Mouse (Mus musculus): ENCODE measurements around the gene Vamp1. TPM values are rescaled to one million over a fixed set of nuclear protein-coding genes. Genes with fewer than 3 reads are reported as not detected.

Vamp1 gene
- 89.9 TPM for polyA plus RNA-seq (2015; fragmentation: Illumina TruSeq; extraction: RNeasy Lipid Tissue Mini Kit (QIAGEN cat#74804); ENCODE audit: insufficient read depth, low replicate concordance)

GRCm38 (mm10) chr6:125215148-125215954 lies at the start of gene Vamp1:
Gene Vamp1 (plus strand): TSS chr6:125215551.

GRCm38 (mm10) chr6:125166051-125166751 lies 49.1 kb upstream of the Vamp1 start, which contains the start of gene Gapdh:
Gene Gapdh (minus strand): TSS chr6:125166467.

GRCm38 (mm10) chr6:125191332-125192015 lies 23.9 kb upstream of the Vamp1 start, which contains the start of the genes Ncapd2 and Mrpl51:
Gene Ncapd2 (minus strand): TSS chr6:125191701.
Gene Mrpl51 (plus strand): TSS chr6:125191801.

DNA sequence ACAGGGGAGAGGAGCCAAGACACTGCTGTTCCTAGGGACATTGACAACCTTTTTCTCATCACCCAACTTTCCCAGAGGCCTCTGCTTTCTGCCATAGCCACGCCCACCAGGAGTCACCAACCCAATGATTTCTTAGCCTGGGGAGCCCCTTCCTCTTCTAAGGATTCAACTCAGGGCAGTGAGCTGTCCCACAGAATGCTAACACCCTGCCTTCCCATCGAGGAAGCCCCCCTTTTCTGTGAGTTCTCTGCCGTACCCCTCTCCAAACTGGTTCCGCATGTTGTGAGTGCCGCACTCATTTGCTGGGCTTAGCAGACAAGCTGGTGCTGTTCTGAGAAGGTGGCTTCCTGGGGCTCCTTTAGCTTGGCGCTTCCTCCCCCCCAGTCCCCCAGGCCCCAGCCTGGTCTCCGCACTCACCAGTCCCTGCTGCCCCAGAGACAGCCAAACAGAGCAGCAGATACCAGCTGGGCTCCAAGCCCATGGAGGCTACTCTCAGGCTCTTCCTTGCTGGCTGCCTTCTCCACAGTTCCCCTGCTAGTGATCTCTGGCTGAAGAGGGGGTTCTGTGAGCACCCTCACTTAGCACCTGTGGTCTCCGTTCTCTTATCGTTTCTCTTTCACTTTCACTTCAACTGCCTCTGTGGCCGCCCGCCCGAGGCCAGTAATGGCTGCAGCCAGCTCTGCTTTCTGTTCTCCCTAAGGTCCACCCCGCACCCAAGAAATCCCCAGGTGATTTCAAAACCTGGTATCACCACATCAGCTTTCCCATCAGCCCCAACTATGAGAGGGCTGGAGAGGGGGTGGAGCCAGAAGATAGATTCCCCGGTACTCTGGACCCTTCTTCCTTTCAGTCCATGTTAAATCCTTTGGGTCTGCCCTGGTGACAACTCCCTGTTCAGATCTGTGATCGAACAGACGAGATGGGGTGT lies 16.0 kb downstream of the Vamp1 start, which contains the start of gene Tapbpl:
TSS of gene Tapbpl (minus strand) at position 744 of the 928 bp plus-strand sequence.

DNA sequence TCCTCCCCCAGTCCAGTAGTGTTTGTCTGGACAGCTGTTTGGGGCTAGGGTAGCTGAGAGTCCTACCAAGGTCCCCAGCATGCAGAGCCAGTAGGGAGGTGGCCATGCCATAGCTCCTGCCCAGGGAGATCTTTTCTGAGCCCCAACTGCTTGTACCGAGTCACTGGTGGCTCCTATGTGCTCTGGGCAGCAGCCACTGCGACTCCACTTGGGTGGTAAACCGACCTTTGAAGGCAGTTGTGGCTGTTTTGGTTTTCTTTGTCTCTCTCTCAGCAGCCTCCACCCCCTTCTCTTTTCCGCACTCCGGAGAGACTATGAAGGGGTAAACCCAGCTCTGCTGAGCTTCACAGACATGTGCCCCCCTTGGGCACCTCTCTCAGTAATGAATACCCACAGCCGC lies 21.4 kb downstream of the Vamp1 start, which contains the start of gene Cd27:
TSS of gene Cd27 (minus strand) at position 229 of the 400 bp plus-strand sequence.

DNA sequence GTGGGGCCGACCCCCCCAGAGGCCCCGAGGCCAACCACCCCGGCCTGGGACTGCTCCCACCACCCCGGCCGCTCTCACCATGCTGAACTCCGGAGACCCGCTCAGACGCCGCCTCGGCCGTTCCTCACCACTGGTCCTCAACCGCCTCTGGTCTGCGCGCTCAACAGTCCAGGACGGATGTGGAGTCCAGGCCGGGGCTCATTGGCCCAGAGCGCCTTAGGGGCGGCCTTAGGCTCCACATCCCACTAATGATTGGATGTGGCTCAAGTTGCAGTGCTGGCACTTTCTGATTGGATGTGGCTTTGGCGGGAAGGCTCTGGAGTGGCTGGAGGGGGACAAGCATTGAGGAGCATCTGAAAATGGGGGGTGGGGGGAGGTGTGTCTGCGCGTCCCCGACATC lies 70.5 kb downstream of the Vamp1 start, which contains the start of gene Tuba3a:
TSS of gene Tuba3a (minus strand) at position 153 of the 400 bp plus-strand sequence.

Other genes starting within 250 kb of the Vamp1 start
- 3.0 TPM for gene Pianp, start 218.9 kb upstream of the Vamp1 start, polyA plus RNA-seq (2015; fragmentation: Illumina TruSeq; extraction: RNeasy Lipid Tissue Mini Kit (QIAGEN cat#74804); ENCODE audit: insufficient read depth, low replicate concordance)
- gene Zfp384, start 206.4 kb upstream of the Vamp1 start, polyA plus RNA-seq (2015; fragmentation: Illumina TruSeq; extraction: RNeasy Lipid Tissue Mini Kit (QIAGEN cat#74804); ENCODE audit: insufficient read depth, low replicate concordance) = 76.0 TPM
- gene Ing4, start 175.8 kb upstream of the Vamp1 start, polyA plus RNA-seq (2015; fragmentation: Illumina TruSeq; extraction: RNeasy Lipid Tissue Mini Kit (QIAGEN cat#74804); ENCODE audit: insufficient read depth, low replicate concordance) = 64.2 TPM
- 22.3 TPM for gene Acrbp, start 165.9 kb upstream of the Vamp1 start, polyA plus RNA-seq (2015; fragmentation: Illumina TruSeq; extraction: RNeasy Lipid Tissue Mini Kit (QIAGEN cat#74804); ENCODE audit: insufficient read depth, low replicate concordance)
- 8.7 TPM for gene Lpar5, start 147.6 kb upstream of the Vamp1 start, polyA plus RNA-seq (2015; fragmentation: Illumina TruSeq; extraction: RNeasy Lipid Tissue Mini Kit (QIAGEN cat#74804); ENCODE audit: insufficient read depth, low replicate concordance)
- gene Chd4, start 119.6 kb upstream of the Vamp1 start, polyA plus RNA-seq (2015; fragmentation: Illumina TruSeq; extraction: RNeasy Lipid Tissue Mini Kit (QIAGEN cat#74804); ENCODE audit: insufficient read depth, low replicate concordance) = 174 TPM
- 22.7 TPM for gene Nop2, start 83.6 kb upstream of the Vamp1 start, polyA plus RNA-seq (2015; fragmentation: Illumina TruSeq; extraction: RNeasy Lipid Tissue Mini Kit (QIAGEN cat#74804); ENCODE audit: insufficient read depth, low replicate concordance)
- gene Iffo1, start 70.3 kb upstream of the Vamp1 start, polyA plus RNA-seq (2015; fragmentation: Illumina TruSeq; extraction: RNeasy Lipid Tissue Mini Kit (QIAGEN cat#74804); ENCODE audit: insufficient read depth, low replicate concordance) = 29.6 TPM
- 414 TPM for gene Gapdh, start 49.1 kb upstream of the Vamp1 start, polyA plus RNA-seq (2015; fragmentation: Illumina TruSeq; extraction: RNeasy Lipid Tissue Mini Kit (QIAGEN cat#74804); ENCODE audit: insufficient read depth, low replicate concordance)
- 55.5 TPM for gene Ncapd2, start 23.9 kb upstream of the Vamp1 start, polyA plus RNA-seq (2015; fragmentation: Illumina TruSeq; extraction: RNeasy Lipid Tissue Mini Kit (QIAGEN cat#74804); ENCODE audit: insufficient read depth, low replicate concordance)
- 61.7 TPM for gene Mrpl51, start 23.8 kb upstream of the Vamp1 start, polyA plus RNA-seq (2015; fragmentation: Illumina TruSeq; extraction: RNeasy Lipid Tissue Mini Kit (QIAGEN cat#74804); ENCODE audit: insufficient read depth, low replicate concordance)
- gene Tapbpl, start 16.3 kb downstream of the Vamp1 start, polyA plus RNA-seq (2015; fragmentation: Illumina TruSeq; extraction: RNeasy Lipid Tissue Mini Kit (QIAGEN cat#74804); ENCODE audit: insufficient read depth, low replicate concordance) = 29.2 TPM
- gene Cd27, start 21.5 kb downstream of the Vamp1 start, polyA plus RNA-seq (2015; fragmentation: Illumina TruSeq; extraction: RNeasy Lipid Tissue Mini Kit (QIAGEN cat#74804); ENCODE audit: insufficient read depth, low replicate concordance) = 35.2 TPM
- gene Tuba3a, start 70.5 kb downstream of the Vamp1 start, polyA plus RNA-seq (2015; fragmentation: Illumina TruSeq; extraction: RNeasy Lipid Tissue Mini Kit (QIAGEN cat#74804); ENCODE audit: insufficient read depth, low replicate concordance) = not detected
- 7.2 TPM for gene Ltbr, start 98.3 kb downstream of the Vamp1 start, polyA plus RNA-seq (2015; fragmentation: Illumina TruSeq; extraction: RNeasy Lipid Tissue Mini Kit (QIAGEN cat#74804); ENCODE audit: insufficient read depth, low replicate concordance)
- gene Scnn1a, start 105.1 kb downstream of the Vamp1 start, polyA plus RNA-seq (2015; fragmentation: Illumina TruSeq; extraction: RNeasy Lipid Tissue Mini Kit (QIAGEN cat#74804); ENCODE audit: insufficient read depth, low replicate concordance) = 0.84 TPM
- gene Tnfrsf1a, start 133.8 kb downstream of the Vamp1 start, polyA plus RNA-seq (2015; fragmentation: Illumina TruSeq; extraction: RNeasy Lipid Tissue Mini Kit (QIAGEN cat#74804); ENCODE audit: insufficient read depth, low replicate concordance) = 29.9 TPM
- not detected for gene Plekhg6, start 165.2 kb downstream of the Vamp1 start, polyA plus RNA-seq (2015; fragmentation: Illumina TruSeq; extraction: RNeasy Lipid Tissue Mini Kit (QIAGEN cat#74804); ENCODE audit: insufficient read depth, low replicate concordance)

Data from spleen, adult 10 weeks (tissue).